Mouse (Mus musculus) effector memory CD4-positive, alpha-beta T cell, adult 7 months (primary cell): Measurements from ENCODE around the gene Zscan4b. TPM values are rescaled to one million over a fixed set of nuclear protein-coding genes. Genes with fewer than 3 reads are reported as not detected.

Experiments
- polyA plus RNA-seq: library from polyadenylated mRNA; unstranded; fragments of 100-300 nt; shearing (Covaris generic); gene quantifications from one replicate; pipeline ENCODE4 v1.2.1, GENCODE M21; 2017

Gene Zscan4b
- 0.26 TPM for polyA plus RNA-seq

GRCm38 (mm10) chr7:10904950-10905349 lies at the start of gene Zscan4b:
Zscan4b (minus strand) TSS chr7:10905050.

Other genes with a start within 250 kb of the Zscan4b start
- 0.66 TPM for gene Nlrp4b, start 217.3 kb downstream of the Zscan4b start, polyA plus RNA-seq
- 0.13 TPM for gene Vmn1r71, start 150.7 kb downstream of the Zscan4b start, polyA plus RNA-seq
- gene Zscan4c, start 100.7 kb upstream of the Zscan4b start, polyA plus RNA-seq, result not detected
- not detected for gene Zscan4-ps1, start 164.6 kb upstream of the Zscan4b start, polyA plus RNA-seq